Mouse (Mus musculus): ENCODE results near the gene Clasp1.

The Clasp1 gene

GRCm38 (mm10) chr1:118388757-118389453, at the start of gene Clasp1:
Clasp1 (plus strand) TSS chr1:118389058.
- in situ Hi-C loops (cut with MboI, MseI), result loop anchor here (5.0 kb wide), 1 partner anchor 67 kb away; the partner anchor contains the start of gene Nifk

GRCm38 (mm10) chr1:118343649-118344435, 45.0 kb upstream of the Clasp1 start:
- in situ Hi-C loops (cut with MboI, MseI), result loop anchor here (25.0 kb wide), 1 partner anchor 418 kb away; no protein-coding TSS in a partner anchor

- in situ Hi-C loops (cut with MboI, MseI), result loop anchor here (25.0 kb wide), 1 partner anchor 412 kb away; no protein-coding TSS in a partner anchor
These were observed 38.9 kb upstream of the Clasp1 start for GRCm38 (mm10) chr1:118349922-118350321.

- in situ Hi-C loops (cut with MboI, MseI), result no loop called here
These were observed 29.6 kb upstream of the Clasp1 start for GRCm38 (mm10) chr1:118359071-118359761.

GRCm38 (mm10) chr1:118367970-118368369, 20.9 kb upstream of the Clasp1 start:
- in situ Hi-C loops (cut with MboI, MseI), result no loop called here

GRCm38 (mm10) chr1:118368721-118369461, 20.0 kb upstream of the Clasp1 start:
- in situ Hi-C loops (cut with MboI, MseI), result no loop called here

GRCm38 (mm10) chr1:118377784-118378183, 11.1 kb upstream of the Clasp1 start:
- in situ Hi-C loops (cut with MboI, MseI), result no loop called here

GRCm38 (mm10) chr1:118380105-118380786, 8.6 kb upstream of the Clasp1 start:
- in situ Hi-C loops (cut with MboI, MseI), result no loop called here

GRCm38 (mm10) chr1:118388127-118388756, 616 bp upstream of the Clasp1 start:
- in situ Hi-C loops (cut with MboI, MseI), result loop anchor here (5.0 kb wide), 1 partner anchor 66 kb away; the partner anchor contains the start of gene Nifk

GRCm38 (mm10) chr1:118389454-118390265, 802 bp downstream of the Clasp1 start:
- in situ Hi-C loops (cut with MboI, MseI), result loop anchor here (5.0 kb wide), 1 partner anchor 67 kb away; the partner anchor contains the start of gene Nifk

GRCm38 (mm10) chr1:118390266-118390660, 1.4 kb downstream of the Clasp1 start:
- in situ Hi-C loops (cut with MboI, MseI), result no loop called here

GRCm38 (mm10) chr1:118390871-118391387, 2.1 kb downstream of the Clasp1 start:
- in situ Hi-C loops (cut with MboI, MseI), result no loop called here

- in situ Hi-C loops (cut with MboI, MseI), result no loop called here
These were observed 3.4 kb downstream of the Clasp1 start for GRCm38 (mm10) chr1:118392246-118392645.

- in situ Hi-C loops (cut with MboI, MseI), result no loop called here
These were observed 5.1 kb downstream of the Clasp1 start for GRCm38 (mm10) chr1:118393916-118394315.

- in situ Hi-C loops (cut with MboI, MseI), result no loop called here
These were observed 9.0 kb downstream of the Clasp1 start for GRCm38 (mm10) chr1:118397866-118398265.

- in situ Hi-C loops (cut with MboI, MseI), result no loop called here
These were observed 9.7 kb downstream of the Clasp1 start for GRCm38 (mm10) chr1:118398567-118398966.

GRCm38 (mm10) chr1:118399625-118400310, 10.9 kb downstream of the Clasp1 start:
- in situ Hi-C loops (cut with MboI, MseI), result loop anchor here (5.0 kb wide), 1 partner anchor 58 kb away; no protein-coding TSS in a partner anchor

- in situ Hi-C loops (cut with MboI, MseI), result loop anchor here (5.0 kb wide), 1 partner anchor 55 kb away; no protein-coding TSS in a partner anchor
These were observed 13.1 kb downstream of the Clasp1 start for GRCm38 (mm10) chr1:118401991-118402390.

Measured in T-helper 2 cell (primary cell).